Mouse (Mus musculus) heart, embryonic 12.5 days (tissue): ENCODE results near the gene Gm20604. TPM values are rescaled to one million over a fixed set of nuclear protein-coding genes. Genes with fewer than 3 reads are reported as not detected.
A peak's percentile ranks its signal among the peaks of the same experiment; 100 is the strongest.

Source experiments
- ATAC-seq: fragments of 200-750 bp; cut with Nextera tagmentation; 2 replicates; pipeline ENCODE4 v1.8.0; 2017; ENCODE audit warnings: moderate TSS enrichment, moderate library complexity; ENCODE audit not compliant: insufficient number of reproducible peaks, low FRiP score
- H3K27ac ChIP-seq: fragments of 300-500 bp; sonication (generic); 2 replicates; pipeline ENCODE4 v1.5.1; 2016; ENCODE audit warnings: mild to moderate bottlenecking, moderate library complexity; ENCODE audit not compliant: poor library complexity, severe bottlenecking
- H3K27me3 ChIP-seq: fragments of 300-500 bp; sonication (generic); replicated peaks from 2 replicates; pipeline ENCODE4 v1.6.1; 2016; ENCODE audit warnings: mild to moderate bottlenecking, moderate library complexity
- H3K36me3 ChIP-seq: fragments of 300-500 bp; sonication (generic); 2 replicates; pipeline ENCODE4 v1.6.1; 2016; ENCODE audit warnings: mild to moderate bottlenecking, moderate library complexity
- H3K4me1 ChIP-seq: fragments of 300-500 bp; sonication (generic); replicated peaks from 2 replicates; pipeline ENCODE4 v1.6.1; 2016; ENCODE audit warnings: mild to moderate bottlenecking
- H3K4me2 ChIP-seq: fragments of 300-500 bp; sonication (generic); 2 replicates; pipeline ENCODE4 v1.6.1; 2016; ENCODE audit warnings: mild to moderate bottlenecking, moderate library complexity
- H3K4me3 ChIP-seq: fragments of 300-500 bp; sonication (generic); 2 replicates; pipeline ENCODE4 v1.5.1; 2016; ENCODE audit warnings: mild to moderate bottlenecking
- H3K9ac ChIP-seq: fragments of 300-500 bp; sonication (generic); 2 replicates; pipeline ENCODE4 v1.6.1; 2016; ENCODE audit warnings: mild to moderate bottlenecking, moderate library complexity
- H3K9me3 ChIP-seq: fragments of 300-500 bp; sonication (generic); replicated peaks from 2 replicates; pipeline ENCODE4 v1.6.1; 2016; ENCODE audit warnings: mild to moderate bottlenecking, moderate library complexity
- WGBS: fragments of 180-500 bp; shearing (Covaris S2); methylation state at CpG from one replicate; pipeline ENCODE4 v1.1.7; 2016; 5-methylcytosine and 5-hydroxymethylcytosine counted together
- polyA plus RNA-seq: library from polyadenylated mRNA; unstranded; fragments of >200 nt; fragmentation: Nextera tagmentation; extraction: Ambion mirVana; gene quantifications from 2 replicates; pipeline ENCODE4 v1.2.1, GENCODE M21; 2016

Gene Gm20604
- polyA plus RNA-seq, 1 experiment from 2014 or later, result 19.5 TPM

DNA sequence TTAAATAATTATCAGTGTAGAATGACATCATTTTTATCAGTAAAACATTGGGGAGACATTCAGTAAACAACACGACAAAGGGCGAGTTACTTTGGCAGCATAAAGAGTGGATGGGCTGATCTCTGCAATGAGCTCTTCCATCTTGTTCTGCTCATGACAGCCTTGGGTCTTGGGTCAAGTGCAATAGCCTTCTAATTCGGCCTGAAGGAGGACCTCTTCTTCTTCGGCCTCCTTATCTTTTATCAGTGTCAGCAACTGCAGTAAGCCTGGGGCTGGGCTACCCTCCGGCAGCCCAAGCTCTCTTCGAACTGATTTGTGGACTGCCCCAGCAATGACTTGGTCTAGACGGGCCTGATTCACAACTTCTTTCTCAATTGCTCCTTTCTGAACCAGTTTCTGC lies 16.4 kb downstream of the Gm20604 start:
- H3K4me1 ChIP-seq, result peaks cover 21% of the 10 kb centered on the region
- no peak overlapping the region for H3K4me2 ChIP-seq
- no peak overlapping the region for H3K4me3 ChIP-seq
- no peak overlapping the region for H3K27ac ChIP-seq
- H3K9ac ChIP-seq, result no peak overlapping the region; the same call in 1 of the 2 replicates
- H3K27me3 ChIP-seq, result no peaks in the 10 kb centered on the region
- no peaks in the 10 kb centered on the region for H3K9me3 ChIP-seq
- H3K36me3 ChIP-seq, result peaks cover 6% of the 10 kb centered on the region; the same call in 1 of the 2 replicates
- no peak for ATAC-seq
- WGBS, result 58% methylated on average over 7 of the region's 7 CpGs

DNA sequence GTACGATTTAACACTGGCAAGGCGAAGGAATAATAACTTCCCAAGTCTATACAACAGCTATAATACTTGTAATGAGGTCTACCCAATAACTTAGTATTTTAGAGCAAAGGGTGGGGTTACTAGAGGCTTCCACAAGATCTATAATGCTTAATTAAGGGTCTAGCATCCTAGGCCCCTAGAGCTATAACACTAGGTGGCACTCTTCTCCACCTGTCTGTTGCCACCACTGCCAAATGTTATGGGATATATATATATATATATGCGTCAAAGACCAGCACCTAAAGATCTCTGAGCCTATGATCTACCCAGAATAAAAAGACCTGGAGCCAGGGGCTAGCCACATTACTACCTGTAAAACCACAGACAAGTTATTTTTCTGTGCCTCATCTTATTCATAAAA lies 18.2 kb downstream of the Gm20604 start:
- Histone ChIP-seq H3K9ac (no peak overlapping the region), H3K4me3 (no peak overlapping the region), H3K9me3 (no peaks in the 10 kb centered on the region), H3K27ac (no peak overlapping the region), H3K36me3 (peaks cover 3% of the 10 kb centered on the region; the same call in 1 of the 2 replicates), H3K27me3 (no peaks in the 10 kb centered on the region), H3K4me1 (peaks cover 21% of the 10 kb centered on the region), H3K4me2 (no peak overlapping the region)
- WGBS, result 61% methylated on average over 3 of the region's 3 CpGs
- ATAC-seq, result no peak

DNA sequence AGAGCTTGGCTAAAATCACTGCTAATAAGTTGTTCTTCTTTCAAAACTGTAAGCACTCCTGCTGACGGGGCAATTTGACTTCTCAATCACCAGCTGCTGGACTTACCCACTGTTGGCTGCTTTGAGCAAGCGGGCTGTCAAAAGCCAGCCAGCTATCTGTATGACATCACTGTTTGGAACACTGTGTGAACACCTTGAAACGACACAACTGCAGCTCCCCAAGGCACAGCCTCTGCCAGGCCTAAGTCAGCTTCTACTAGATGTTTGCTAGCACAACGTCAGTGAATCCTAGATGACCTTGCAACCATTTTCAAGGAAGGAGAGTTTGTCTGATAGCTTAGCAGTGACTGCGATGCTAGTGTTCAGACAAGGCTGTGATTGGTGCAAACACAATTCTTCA lies 19.4 kb downstream of the Gm20604 start:
- no peak overlapping the region for H3K9ac ChIP-seq

DNA sequence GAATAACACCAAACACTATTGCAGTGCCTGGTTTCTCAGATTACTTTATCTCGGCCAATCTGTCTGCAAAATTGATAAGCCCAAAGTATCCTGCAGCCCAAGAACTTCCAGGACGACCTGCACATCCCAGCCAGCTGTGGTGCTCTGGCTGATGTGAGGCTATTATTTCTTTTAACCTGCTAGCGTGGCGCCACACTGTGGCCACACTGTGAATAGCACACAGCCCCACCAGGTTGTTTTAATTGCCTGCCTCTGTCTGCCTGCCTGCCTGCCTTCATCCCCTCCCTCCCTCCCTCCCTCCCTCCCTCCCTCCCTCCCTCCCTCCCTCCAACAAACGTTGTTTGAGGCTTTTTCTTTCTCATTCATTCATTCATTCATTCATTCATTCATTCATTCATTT lies 25.1 kb downstream of the Gm20604 start:
- Histone ChIP-seq H3K27me3 (no peaks in the 10 kb centered on the region), H3K27ac (no peak overlapping the region), H3K9me3 (no peaks in the 10 kb centered on the region), H3K4me1 (peaks cover 22% of the 10 kb centered on the region), H3K4me3 (no peak overlapping the region), H3K9ac (no peak overlapping the region), H3K4me2 (no peak overlapping the region), H3K36me3 (no peaks in the 10 kb centered on the region)
- no peak for ATAC-seq
- 5% methylated on average over 5 of the region's 5 CpGs for WGBS

More for the DNA sequence above, 19.4 kb downstream of the Gm20604 start:
- H3K27ac ChIP-seq, result no peak overlapping the region
- no peak overlapping the region for H3K4me2 ChIP-seq
- H3K36me3 ChIP-seq, result peaks cover 3% of the 10 kb centered on the region; the same call in 1 of the 2 replicates
- H3K4me1 ChIP-seq, result peaks cover 15% of the 10 kb centered on the region
- no peaks in the 10 kb centered on the region for H3K9me3 ChIP-seq
- no peak overlapping the region for H3K4me3 ChIP-seq
- no peaks in the 10 kb centered on the region for H3K27me3 ChIP-seq
- ATAC-seq, result no peak
- 59% methylated on average over 5 of the region's 5 CpGs for WGBS

DNA sequence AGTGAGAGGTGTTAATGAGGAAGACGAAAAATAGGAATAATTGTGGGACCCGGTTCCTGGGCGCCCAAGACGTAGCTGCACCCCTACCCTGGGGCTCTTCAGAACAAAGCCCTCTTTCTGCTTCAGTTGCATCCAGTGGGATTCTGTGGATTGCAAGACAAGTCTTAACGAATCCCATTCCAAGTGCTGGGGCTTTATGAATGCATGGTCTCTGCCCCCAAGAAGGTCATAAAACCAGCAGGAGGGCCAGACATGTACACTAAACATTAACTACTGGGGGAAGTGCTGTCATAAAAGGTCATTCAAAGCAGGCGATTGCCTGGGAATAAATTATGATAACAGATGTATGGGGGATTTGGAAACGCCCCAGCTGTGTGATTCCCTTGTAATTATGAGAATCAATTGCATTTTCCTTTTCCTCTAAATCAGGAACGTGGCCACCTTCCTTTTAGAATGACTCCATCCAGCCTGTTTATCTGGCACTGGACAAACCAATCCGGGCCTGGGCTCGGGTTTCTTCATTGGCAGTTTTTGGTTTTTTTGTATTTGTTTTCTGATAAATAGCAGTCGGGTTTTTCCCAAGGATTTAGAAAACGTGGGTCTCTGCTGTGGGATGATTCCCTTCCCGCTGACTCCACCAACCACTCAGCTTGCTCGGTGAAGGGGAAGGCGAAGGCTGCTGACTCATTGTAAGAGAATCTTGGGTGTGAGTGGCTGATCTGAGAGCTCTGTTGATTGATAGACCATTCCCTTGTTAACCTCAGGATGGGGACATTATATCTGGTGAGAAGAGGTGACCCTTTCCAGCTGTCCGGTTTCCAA lies 27.5 kb downstream of the Gm20604 start:
- WGBS, result 40% methylated on average over 16 of the region's 16 CpGs

DNA sequence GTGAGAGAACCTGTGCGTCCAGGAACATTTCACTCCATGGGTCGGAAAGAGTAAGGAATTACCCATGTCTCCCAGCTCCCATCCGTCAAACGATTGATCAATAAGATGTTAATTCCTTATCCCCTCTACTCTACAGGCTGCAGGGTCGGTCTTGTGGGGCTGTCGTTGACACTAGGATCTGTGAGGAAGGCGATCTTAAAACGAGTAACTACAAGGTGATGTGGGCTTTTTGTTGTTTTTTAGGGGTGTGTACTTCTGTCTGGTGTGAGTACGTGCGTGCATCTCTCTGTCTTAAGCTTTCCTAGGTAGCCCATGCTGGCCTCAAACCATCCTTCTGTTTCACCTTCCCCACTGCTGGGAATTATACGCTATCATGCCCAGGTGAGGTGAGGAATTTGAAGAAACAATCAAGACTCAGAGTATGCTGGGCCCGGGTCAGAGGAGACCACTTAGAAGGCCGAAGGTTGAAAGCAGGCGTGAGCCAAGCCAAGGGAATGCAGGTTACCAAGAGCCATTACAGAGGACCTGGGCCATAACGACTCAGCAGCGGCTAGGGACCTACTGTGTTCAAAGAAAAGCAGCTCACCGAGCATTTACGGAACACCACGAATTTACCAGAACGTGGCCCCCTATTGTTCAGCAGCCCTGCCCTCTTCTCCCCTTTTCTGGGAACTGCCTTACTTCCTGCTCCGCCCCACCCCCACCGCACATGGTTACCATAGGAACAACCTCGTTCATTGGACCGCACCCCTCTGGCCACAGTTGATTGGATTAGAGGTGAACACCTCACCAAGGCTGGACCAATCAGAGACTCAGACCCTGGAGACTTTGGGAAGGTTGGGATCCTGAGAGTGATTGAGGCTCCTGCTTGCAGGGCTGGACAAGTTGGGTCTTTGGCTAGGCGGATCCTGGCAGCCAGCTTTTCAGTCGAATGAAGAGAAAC lies 28.3 kb downstream of the Gm20604 start:
- no peaks in the 10 kb centered on the region for H3K36me3 ChIP-seq
- H3K4me1 ChIP-seq, result peaks cover 22% of the 10 kb centered on the region
- no peaks in the 10 kb centered on the region for H3K27me3 ChIP-seq
- WGBS, result 38% methylated on average over 26 of the region's 26 CpGs
- no peaks in the 10 kb centered on the region for H3K9me3 ChIP-seq
- H3K4me3 ChIP-seq, result peak overlapping the region; percentile 21; the same call in 1 of the 2 replicates
- no peak overlapping the region for H3K27ac ChIP-seq
- peak; percentile 94 for ATAC-seq
- no peak overlapping the region for H3K9ac ChIP-seq
- H3K4me2 ChIP-seq, result peak overlapping the region; percentile 57

More for the DNA sequence above, 27.5 kb downstream of the Gm20604 start:
- H3K36me3 ChIP-seq, result no peaks in the 10 kb centered on the region
- H3K9me3 ChIP-seq, result no peaks in the 10 kb centered on the region
- no peak overlapping the region for H3K4me3 ChIP-seq
- no peak overlapping the region for H3K27ac ChIP-seq
- peaks cover 22% of the 10 kb centered on the region for H3K4me1 ChIP-seq
- ATAC-seq, result 0 out of 2 replicates have a peak, but pooled peaks have one; percentile 4
- H3K4me2 ChIP-seq, result peak overlapping the region; percentile 57
- no peaks in the 10 kb centered on the region for H3K27me3 ChIP-seq
- H3K9ac ChIP-seq, result no peak overlapping the region

DNA sequence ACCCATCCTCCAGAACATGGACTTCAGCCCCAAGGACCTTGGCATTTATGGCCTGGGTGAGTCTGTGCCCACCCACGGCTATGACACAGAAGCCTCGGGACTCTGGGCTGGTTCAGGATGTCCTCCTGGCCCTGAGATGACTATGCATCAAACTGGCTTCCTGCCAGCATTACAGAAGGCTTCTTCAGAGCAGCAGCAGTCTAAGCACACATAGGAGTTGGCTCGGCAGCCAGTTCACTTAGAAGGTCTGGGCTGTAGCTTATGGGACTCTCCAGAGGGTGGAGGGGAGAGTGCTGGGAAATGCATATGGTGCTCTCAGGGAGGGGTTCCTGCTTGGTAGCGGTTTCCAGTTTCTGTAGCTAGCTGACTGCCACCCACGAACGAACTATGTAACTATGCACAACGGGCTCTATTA lies 32.7 kb downstream of the Gm20604 start:
- H3K9ac ChIP-seq, result no peak overlapping the region
- H3K36me3 ChIP-seq, result no peaks in the 10 kb centered on the region
- 69% methylated on average over 7 of the region's 7 CpGs for WGBS
- peaks cover 13% of the 10 kb centered on the region for H3K4me1 ChIP-seq
- H3K27me3 ChIP-seq, result no peaks in the 10 kb centered on the region
- no peak overlapping the region for H3K4me2 ChIP-seq
- no peaks in the 10 kb centered on the region for H3K9me3 ChIP-seq
- H3K27ac ChIP-seq, result no peak overlapping the region
- H3K4me3 ChIP-seq, result no peak overlapping the region
- ATAC-seq, result no peak

DNA sequence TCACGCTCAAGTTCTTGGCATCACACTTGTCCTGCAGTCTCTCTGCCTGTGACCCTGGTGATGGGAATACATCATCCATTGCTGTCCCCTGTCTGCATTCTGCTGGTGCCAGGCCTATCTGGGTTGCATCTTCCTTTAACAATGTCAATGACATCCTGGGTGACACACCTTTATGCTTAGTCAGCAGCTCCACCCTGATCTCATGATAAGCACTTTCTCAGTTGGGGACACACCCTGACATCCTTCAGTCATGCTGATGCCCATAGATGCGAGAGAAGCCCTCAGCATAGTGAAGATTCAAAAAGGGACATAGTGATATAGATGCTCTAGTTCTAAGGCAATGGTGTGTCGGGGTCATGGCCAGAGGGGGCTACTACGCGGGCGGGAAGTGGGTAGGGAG lies 33.3 kb downstream of the Gm20604 start:
- Histone ChIP-seq H3K27ac (no peak overlapping the region), H3K4me1 (peaks cover 7% of the 10 kb centered on the region), H3K9ac (no peak overlapping the region), H3K27me3 (no peaks in the 10 kb centered on the region), H3K4me2 (no peak overlapping the region), H3K9me3 (no peaks in the 10 kb centered on the region), H3K4me3 (no peak overlapping the region), H3K36me3 (no peaks in the 10 kb centered on the region)
- ATAC-seq, result no peak
- 90% methylated on average over 6 of the region's 6 CpGs for WGBS

DNA sequence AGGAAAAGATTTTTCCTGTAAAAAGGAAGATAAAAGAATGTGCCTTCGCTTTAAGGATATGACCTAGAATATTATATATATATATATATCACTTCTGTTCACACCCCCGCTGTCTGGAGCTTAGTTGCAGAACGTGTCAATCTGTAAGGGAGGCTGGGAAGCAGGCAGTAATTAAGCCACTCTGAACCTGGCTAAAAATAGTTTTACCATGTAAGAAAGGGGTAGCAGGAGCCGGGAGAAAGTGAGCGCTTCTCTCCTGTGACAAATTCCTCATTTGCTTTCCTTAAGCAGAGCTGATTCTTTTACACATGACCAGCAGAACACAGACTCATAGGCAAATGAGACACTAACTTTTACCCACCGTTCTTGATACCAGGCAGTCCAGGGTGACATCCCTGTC lies 34.6 kb downstream of the Gm20604 start:
- WGBS, result 40% methylated on average over 6 of the region's 6 CpGs
- H3K9ac ChIP-seq, result no peak overlapping the region
- H3K4me2 ChIP-seq, result no peak overlapping the region; the same call in 1 of the 2 replicates
- H3K27me3 ChIP-seq, result no peaks in the 10 kb centered on the region
- peaks cover 6% of the 10 kb centered on the region for H3K4me1 ChIP-seq
- no peaks in the 10 kb centered on the region for H3K9me3 ChIP-seq
- H3K4me3 ChIP-seq, result no peak overlapping the region
- 0 out of 2 replicates have a peak overlapping the region, but pooled peaks have one; percentile 7 for H3K27ac ChIP-seq
- H3K36me3 ChIP-seq, result no peaks in the 10 kb centered on the region
- no peak for ATAC-seq

DNA sequence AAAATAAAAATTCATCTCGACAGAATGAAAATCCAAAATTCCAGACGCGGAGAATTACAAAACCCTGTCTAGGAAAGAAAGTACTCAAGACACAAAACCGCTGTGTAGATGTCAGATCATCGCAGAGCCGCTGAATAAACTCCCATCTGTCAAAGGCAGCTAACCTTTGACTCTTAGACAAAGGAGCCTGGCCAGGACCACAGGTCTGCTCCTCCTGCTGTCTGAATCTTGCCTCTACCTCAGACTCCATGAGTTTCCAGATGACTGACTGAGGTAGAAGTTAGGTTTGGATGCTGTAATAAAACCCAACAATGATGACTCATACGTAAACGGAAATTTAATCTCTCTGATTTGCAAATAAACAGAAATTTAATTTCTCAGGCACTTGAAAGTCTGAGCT lies 35.5 kb downstream of the Gm20604 start:
- Histone ChIP-seq H3K4me3 (no peak overlapping the region), H3K27ac (no peak overlapping the region), H3K36me3 (no peaks in the 10 kb centered on the region), H3K27me3 (no peaks in the 10 kb centered on the region), H3K9me3 (no peaks in the 10 kb centered on the region), H3K4me2 (no peak overlapping the region), H3K9ac (no peak overlapping the region), H3K4me1 (peaks cover 6% of the 10 kb centered on the region)
- 81% methylated on average over 8 of the region's 8 CpGs for WGBS
- no peak for ATAC-seq

DNA sequence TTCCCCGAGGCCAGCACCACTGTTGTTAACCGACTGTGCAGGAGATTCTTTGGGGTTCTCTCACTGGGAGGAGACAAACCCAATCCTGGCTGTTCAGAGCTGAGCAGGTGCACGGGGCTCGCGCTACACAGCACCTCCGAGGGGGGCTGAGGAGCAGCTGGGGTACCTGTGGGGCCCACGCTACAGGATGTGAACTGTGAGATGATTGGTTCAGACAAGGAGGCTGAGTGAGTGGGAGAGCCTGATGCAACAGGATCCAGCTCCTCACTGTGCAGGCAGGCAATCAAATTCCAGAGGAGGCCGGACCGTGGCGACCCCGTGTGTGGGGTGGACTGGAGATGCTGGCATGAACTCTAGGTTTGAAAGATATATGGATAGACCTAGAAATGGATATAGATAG lies 36.0 kb downstream of the Gm20604 start:
- Histone ChIP-seq H3K27me3 (no peaks in the 10 kb centered on the region), H3K36me3 (no peaks in the 10 kb centered on the region), H3K27ac (no peak overlapping the region), H3K4me2 (no peak overlapping the region), H3K4me1 (peaks cover 6% of the 10 kb centered on the region), H3K9me3 (no peaks in the 10 kb centered on the region), H3K4me3 (no peak overlapping the region), H3K9ac (no peak overlapping the region)
- WGBS, result 56% methylated on average over 11 of the region's 11 CpGs
- ATAC-seq, result no peak; the same call in 1 of the 2 replicates
